Mouse (Mus musculus) limb, embryonic 14.5 days (tissue): ENCODE results near the gene Mgll. TPM values are rescaled to one million over a fixed set of nuclear protein-coding genes. Genes with fewer than 3 reads are reported as not detected.

Experiments
- ATAC-seq: fragments of 200-750 bp; cut with Nextera tagmentation; 2 replicates; pipeline ENCODE4 v1.8.0; 2017; ENCODE audit warnings: low read depth, moderate number of reproducible peaks, moderate TSS enrichment; ENCODE audit not compliant: low FRiP score
- DNase-seq: peaks from one replicate; pipeline ENCODE4 v3.0.0-alpha.2; 2015; ENCODE audit warnings: low spot score
- H3K27ac ChIP-seq: fragments of 300-500 bp; sonication (generic); replicated peaks from 2 replicates; pipeline ENCODE4 v1.5.1; 2014; ENCODE audit warnings: low read depth, mild to moderate bottlenecking, low read length, moderate library complexity, mixed read lengths
- H3K27me3 ChIP-seq: fragments of 300-500 bp; sonication (generic); 2 replicates; pipeline ENCODE4 v1.6.1; 2014; ENCODE audit warnings: low read length, mixed read lengths; ENCODE audit not compliant: control insufficient read depth, insufficient read depth
- H3K36me3 ChIP-seq: fragments of 300-500 bp; sonication (generic); 2 replicates; pipeline ENCODE4 v1.6.1; 2014; ENCODE audit warnings: mild to moderate bottlenecking, low read length, moderate library complexity, mixed read lengths; ENCODE audit not compliant: control insufficient read depth, insufficient read depth
- H3K4me1 ChIP-seq: fragments of 300-500 bp; sonication (generic); 2 replicates; pipeline ENCODE4 v1.6.1; 2014; ENCODE audit warnings: antibody characterized with exemption, low read length, mixed read lengths; ENCODE audit not compliant: control insufficient read depth, insufficient read depth
- H3K4me2 ChIP-seq: fragments of 300-500 bp; sonication (generic); replicated peaks from 2 replicates; pipeline ENCODE4 v1.6.1; 2014; ENCODE audit warnings: low read depth, mild to moderate bottlenecking, low read length, moderate library complexity; ENCODE audit not compliant: severe bottlenecking
- H3K4me3 ChIP-seq: fragments of 300-500 bp; sonication (generic); replicated peaks from 2 replicates; pipeline ENCODE4 v1.5.1; 2014; ENCODE audit warnings: low read length
- H3K9ac ChIP-seq: fragments of 300-500 bp; sonication (generic); 2 replicates; pipeline ENCODE4 v1.6.1; 2014; ENCODE audit warnings: mild to moderate bottlenecking, low read depth, low read length, moderate library complexity; ENCODE audit not compliant: severe bottlenecking
- H3K9me3 ChIP-seq: fragments of 300-500 bp; sonication (generic); 2 replicates; pipeline ENCODE4 v1.6.1; 2016; ENCODE audit warnings: low read length; ENCODE audit not compliant: control insufficient read depth
- POLR2A ChIP-seq: fragments of 200-500 bp; IDR thresholded peaks from 2 replicates; pipeline ENCODE4 v1.8.0; 2012; ENCODE audit warnings: inconsistent platforms, mild to moderate bottlenecking, moderate library complexity, borderline replicate concordance; ENCODE audit not compliant: insufficient read depth, insufficient read length; ENCODE audit errors: extremely low read depth
- whole genome bisulfite sequencing: fragments of 180-500 bp; shearing (Covaris S2); extraction: QIAGEN DNeasy Blood & Tissue Kit; methylation state at CpG from one replicate; pipeline ENCODE4 v1.1.7; 2014; 5-methylcytosine and 5-hydroxymethylcytosine counted together
- polyA plus RNA-seq, 2 experiments: library from polyadenylated mRNA; depleted of rRNA in 1 of 2; stranded (reverse) in 1 of 2; unstranded in 1 of 2; fragments of >200 nt; fragmentation: Nextera tagmentation in 1 of 2; extraction: Ambion mirVana in 1 of 2; gene quantifications; 2 replicates each; pipeline versions ENCODE4 v1.2.1 to v1.2.3; 2012 to 2014

The Mgll gene
- polyA plus RNA-seq, 2 experiments = 7.5 to 17.6 TPM

DNA sequence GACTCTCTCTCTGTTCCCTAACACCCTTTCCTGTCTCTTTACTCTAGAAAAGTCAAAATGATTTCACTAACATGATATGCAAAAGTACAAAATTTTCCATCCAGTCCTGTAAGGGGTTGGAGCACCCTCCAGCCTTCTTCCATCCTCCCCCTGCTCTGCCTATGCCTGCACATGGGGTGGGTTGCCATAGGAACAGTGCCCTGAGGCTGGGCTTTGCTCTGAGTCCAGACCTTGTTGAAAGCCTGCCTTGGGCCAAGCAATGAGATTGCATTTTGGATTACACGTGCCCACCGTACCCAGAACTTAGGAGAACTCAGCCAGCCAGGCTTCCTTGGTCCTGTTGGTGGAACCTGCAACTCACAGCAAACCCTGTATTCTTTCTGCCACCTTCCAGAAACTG is 69.0 kb downstream of the Mgll start:
- ATAC-seq = no peak
- no peaks in the 10 kb centered on the region for H3K36me3 ChIP-seq
- no peak overlapping the region for H3K9ac ChIP-seq
- H3K4me3 ChIP-seq = no peak overlapping the region
- WGBS = 29% methylated on average over 2 of the region's 2 CpGs
- no peak overlapping the region for H3K4me2 ChIP-seq
- DNase-seq = no peak
- H3K9me3 ChIP-seq = no peaks in the 10 kb centered on the region
- no peaks in the 10 kb centered on the region for H3K27me3 ChIP-seq
- TF ChIP-seq POLR2A = no peak
- no peak overlapping the region for H3K27ac ChIP-seq
- H3K4me1 ChIP-seq = peaks cover 4% of the 10 kb centered on the region; the same call in 1 of the 2 replicates

DNA sequence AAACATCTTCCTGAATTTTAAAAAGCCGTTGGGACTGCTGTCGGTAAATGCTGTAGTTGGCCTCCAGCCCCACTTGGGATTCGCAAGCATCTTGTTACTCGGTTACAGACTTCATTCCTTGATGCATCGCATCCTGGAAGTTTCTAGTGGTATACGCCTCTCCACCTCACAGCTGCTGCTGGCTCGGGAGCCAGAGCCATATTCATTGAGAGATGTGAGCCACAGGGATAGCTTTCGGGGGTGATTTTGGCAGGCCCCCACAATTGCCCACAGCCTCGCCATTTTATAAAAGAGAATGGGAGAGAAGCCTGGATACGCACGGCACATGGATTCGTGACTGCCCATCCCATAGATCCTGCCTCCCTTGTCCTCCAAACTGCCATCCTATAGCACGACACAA is 69.7 kb downstream of the Mgll start:
- Histone ChIP-seq H3K4me2 (no peak overlapping the region), H3K9ac (no peak overlapping the region), H3K9me3 (no peaks in the 10 kb centered on the region), H3K27ac (no peak overlapping the region), H3K4me3 (no peak overlapping the region), H3K27me3 (no peaks in the 10 kb centered on the region), H3K36me3 (no peaks in the 10 kb centered on the region), H3K4me1 (peaks cover 4% of the 10 kb centered on the region; the same call in 1 of the 2 replicates)
- WGBS = 60% methylated on average over 13 of the region's 13 CpGs
- DNase-seq (no peak), ATAC-seq (no peak)
- TF ChIP-seq POLR2A = no peak

DNA sequence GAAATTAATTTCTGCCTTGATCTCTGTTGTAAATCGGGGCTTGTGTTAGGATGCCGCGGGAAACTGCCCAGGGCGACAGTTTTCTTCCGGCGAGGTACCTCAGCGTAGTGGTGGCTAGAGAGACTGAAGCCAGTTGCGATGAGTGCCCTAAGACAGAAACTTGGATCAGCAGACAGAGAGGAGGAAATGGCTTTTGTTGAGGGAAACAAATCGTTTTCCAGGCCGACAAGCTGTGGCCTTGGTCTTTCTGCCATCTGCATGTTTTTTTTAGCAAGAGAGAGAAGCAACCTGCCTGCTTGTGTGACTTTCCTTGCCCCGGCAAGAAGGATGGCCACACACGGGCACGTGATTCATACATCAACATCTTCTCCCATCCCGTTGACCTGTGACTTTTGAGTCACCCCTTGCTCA is 70.4 kb downstream of the Mgll start:
- no peak for ATAC-seq
- Histone ChIP-seq H3K4me3 (no peak overlapping the region), H3K9ac (no peak overlapping the region), H3K36me3 (no peaks in the 10 kb centered on the region), H3K27ac (no peak overlapping the region), H3K9me3 (no peaks in the 10 kb centered on the region), H3K4me1 (peaks cover 4% of the 10 kb centered on the region; the same call in 1 of the 2 replicates), H3K27me3 (no peaks in the 10 kb centered on the region), H3K4me2 (no peak overlapping the region)
- no peak for TF ChIP-seq POLR2A
- DNase-seq = no peak
- 31% methylated on average over 14 of the region's 14 CpGs for WGBS

DNA sequence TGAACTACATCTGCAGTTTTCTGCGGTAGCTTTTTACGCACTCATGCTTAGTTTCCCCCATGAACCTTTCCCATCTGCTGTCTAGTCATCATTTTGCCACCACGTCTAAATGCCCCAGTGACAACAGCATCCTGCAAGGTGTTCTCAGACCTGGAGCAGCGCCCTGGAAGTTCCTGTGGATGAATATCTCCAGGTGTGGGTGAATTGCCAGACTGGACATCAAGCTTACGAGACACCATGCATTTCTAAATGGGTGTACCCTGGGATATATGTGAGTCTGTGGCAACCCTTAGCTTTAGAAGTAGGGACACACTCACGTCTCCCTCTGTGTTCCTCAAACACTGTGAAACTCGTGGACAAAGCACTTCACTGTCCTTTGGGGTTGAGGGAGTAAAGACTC is 76.0 kb downstream of the Mgll start:
- Histone ChIP-seq H3K9me3 (no peaks in the 10 kb centered on the region), H3K4me1 (no peaks in the 10 kb centered on the region), H3K27ac (no peak overlapping the region), H3K9ac (no peak overlapping the region), H3K4me2 (no peak overlapping the region), H3K27me3 (no peaks in the 10 kb centered on the region), H3K36me3 (no peaks in the 10 kb centered on the region), H3K4me3 (no peak overlapping the region)
- 76% methylated on average over 7 of the region's 7 CpGs for WGBS
- TF ChIP-seq POLR2A = no peak
- ATAC-seq = no peak
- no peak for DNase-seq

DNA sequence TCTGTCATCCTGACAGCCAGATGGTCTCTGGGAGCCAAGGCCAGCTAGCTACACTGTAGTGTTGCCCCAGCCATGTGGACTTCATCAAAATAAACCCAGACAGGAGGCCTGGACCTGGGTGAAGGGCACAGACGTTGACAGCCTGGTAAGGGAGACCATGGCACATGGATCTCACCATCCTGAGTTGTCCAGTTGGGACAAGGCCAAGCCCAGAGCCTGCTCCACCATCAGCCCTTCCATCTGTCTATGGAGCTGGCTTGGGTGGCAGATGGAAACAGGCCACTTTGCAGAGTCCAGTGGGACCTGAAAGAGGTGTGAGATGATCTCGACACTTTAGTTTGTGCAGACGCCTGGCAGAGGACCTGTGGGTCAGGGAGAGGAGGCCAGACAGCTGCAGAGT is 76.5 kb downstream of the Mgll start:
- TF ChIP-seq POLR2A = no peak
- H3K27me3 ChIP-seq = no peaks in the 10 kb centered on the region
- H3K36me3 ChIP-seq = no peaks in the 10 kb centered on the region
- no peak overlapping the region for H3K4me2 ChIP-seq
- no peak overlapping the region for H3K4me3 ChIP-seq
- H3K27ac ChIP-seq = 0 out of 2 replicates have a peak overlapping the region, but pooled peaks have one; percentile 8
- 16% methylated on average over 3 of the region's 3 CpGs for WGBS
- H3K9ac ChIP-seq = no peak overlapping the region
- ATAC-seq = no peak
- H3K4me1 ChIP-seq = no peaks in the 10 kb centered on the region
- DNase-seq = no peak
- no peaks in the 10 kb centered on the region for H3K9me3 ChIP-seq

DNA sequence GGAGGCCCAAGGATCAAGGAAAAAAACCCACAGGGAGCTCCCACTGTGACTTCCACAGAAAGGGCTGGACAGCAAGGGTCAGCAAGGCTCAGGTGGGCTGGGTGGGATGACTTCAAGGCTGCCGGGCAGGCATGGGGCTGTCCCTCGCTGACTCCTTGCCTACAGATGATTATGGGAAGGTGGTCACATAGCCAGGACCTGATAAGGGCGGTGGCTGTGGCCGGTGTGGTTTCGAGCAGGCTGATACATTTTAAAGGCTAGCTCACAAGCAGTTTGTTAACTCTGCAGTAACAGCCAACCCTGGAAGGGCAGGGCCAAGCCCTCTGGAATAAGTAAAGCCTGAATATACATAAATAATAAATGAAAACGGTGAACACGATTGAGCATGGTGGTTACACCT is 78.8 kb downstream of the Mgll start:
- Histone ChIP-seq H3K27ac (no peak overlapping the region), H3K4me1 (no peaks in the 10 kb centered on the region), H3K4me2 (no peak overlapping the region), H3K9ac (no peak overlapping the region), H3K27me3 (no peaks in the 10 kb centered on the region), H3K4me3 (no peak overlapping the region), H3K9me3 (no peaks in the 10 kb centered on the region), H3K36me3 (no peaks in the 10 kb centered on the region)
- no peak for TF ChIP-seq POLR2A
- DNase-seq (no peak), ATAC-seq (no peak)
- WGBS = 88% methylated on average over 7 of the region's 7 CpGs
